Mouse (Mus musculus) spleen, adult 10 weeks (tissue): ENCODE data around the gene 2610008E11Rik. TPM values are rescaled to one million over a fixed set of nuclear protein-coding genes. Genes with fewer than 3 reads are reported as not detected.

Experiments used
- polyA plus RNA-seq: library from polyadenylated mRNA; stranded (reverse); fragments of 350-450 nt; fragmentation: Illumina TruSeq; extraction: RNeasy Lipid Tissue Mini Kit (QIAGEN cat#74804); gene quantifications from one replicate; pipeline ENCODE4 v1.2.3, GENCODE M21; 2015; ENCODE audit warnings: low replicate concordance; ENCODE audit not compliant: insufficient read depth

Gene 2610008E11Rik
- 28.6 TPM for polyA plus RNA-seq

DNA sequence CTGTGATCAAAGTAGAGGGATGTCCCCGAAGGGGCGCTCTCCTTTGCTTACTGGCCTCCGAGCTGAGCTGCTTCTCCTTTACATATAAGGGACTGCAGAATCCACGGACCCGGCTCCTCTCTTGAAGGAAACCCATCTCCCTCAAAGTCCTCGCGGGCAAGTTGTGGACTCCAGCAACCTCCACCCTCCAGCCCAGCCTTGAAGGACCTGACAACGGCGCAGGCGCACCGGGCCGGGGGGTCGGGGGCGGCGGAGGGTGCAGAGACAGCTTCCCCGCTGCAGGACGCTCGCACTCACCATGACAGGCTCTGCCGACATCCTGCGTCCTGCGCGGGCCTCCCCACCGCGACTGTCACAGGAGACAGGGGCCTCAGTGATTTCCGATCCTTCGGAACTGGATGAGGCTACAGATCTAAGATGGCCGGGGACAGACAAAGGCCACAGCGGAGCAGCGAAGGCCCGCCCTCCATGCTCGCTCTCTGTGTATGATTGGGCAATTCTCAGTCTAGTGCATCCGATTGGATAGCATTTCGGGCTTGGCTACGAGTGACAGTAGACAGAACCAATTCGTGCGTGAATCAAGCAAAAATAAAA is at the start of gene 2610008E11Rik:
Gene 2610008E11Rik (minus strand): TSS at position 440 of the 594 bp plus-strand sequence.

DNA sequence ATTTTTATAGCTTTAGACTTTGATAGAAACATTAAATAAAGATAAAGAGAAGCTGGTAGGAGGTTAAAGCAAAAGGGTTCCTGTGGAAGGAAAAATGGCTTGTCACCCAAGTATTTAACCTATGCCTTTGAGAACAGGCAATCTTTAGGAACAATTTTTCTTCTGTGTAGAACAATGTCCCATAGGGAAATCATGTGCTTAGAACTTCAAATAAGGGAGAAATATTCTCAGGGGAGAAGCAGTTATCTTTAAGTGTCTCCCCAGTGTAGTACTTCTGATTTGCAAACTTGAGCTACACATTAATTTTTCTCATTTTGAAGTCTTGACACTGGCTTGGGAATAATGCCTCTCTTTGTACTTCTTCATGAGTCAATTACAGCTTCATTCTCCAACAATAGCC is 69.0 kb downstream of the 2610008E11Rik start, which contains the start of gene Olfr57:
Gene Olfr57 (plus strand): TSS at position 301 of the 400 bp plus-strand sequence.

Other genes with a start within 250 kb of the 2610008E11Rik start
- gene Olfr1356, start 245.4 kb downstream of the 2610008E11Rik start, polyA plus RNA-seq, result not detected
- gene Olfr1355, start 222.1 kb downstream of the 2610008E11Rik start, polyA plus RNA-seq, result not detected
- gene Olfr1354, start 184.4 kb downstream of the 2610008E11Rik start, polyA plus RNA-seq, result not detected
- not detected for gene Olfr8, start 147.0 kb downstream of the 2610008E11Rik start, polyA plus RNA-seq
- gene Olfr1353, start 134.3 kb downstream of the 2610008E11Rik start, polyA plus RNA-seq, result not detected
- gene Olfr1352, start 116.5 kb downstream of the 2610008E11Rik start, polyA plus RNA-seq, result not detected
- not detected for gene Olfr1351, start 85.1 kb downstream of the 2610008E11Rik start, polyA plus RNA-seq
- not detected for gene Olfr57, start 68.9 kb downstream of the 2610008E11Rik start, polyA plus RNA-seq
- not detected for gene Vmn2r80, start 51.2 kb upstream of the 2610008E11Rik start, polyA plus RNA-seq
- not detected for gene Vmn2r81, start 150.1 kb upstream of the 2610008E11Rik start, polyA plus RNA-seq